Mouse (Mus musculus): ENCODE data around the gene Pax3. TPM values are rescaled to one million over a fixed set of nuclear protein-coding genes. Genes with fewer than 3 reads are reported as not detected.

Pax3 gene
- polyA plus RNA-seq, 1 experiment from 2014 or later: 4.7 TPM

DNA sequence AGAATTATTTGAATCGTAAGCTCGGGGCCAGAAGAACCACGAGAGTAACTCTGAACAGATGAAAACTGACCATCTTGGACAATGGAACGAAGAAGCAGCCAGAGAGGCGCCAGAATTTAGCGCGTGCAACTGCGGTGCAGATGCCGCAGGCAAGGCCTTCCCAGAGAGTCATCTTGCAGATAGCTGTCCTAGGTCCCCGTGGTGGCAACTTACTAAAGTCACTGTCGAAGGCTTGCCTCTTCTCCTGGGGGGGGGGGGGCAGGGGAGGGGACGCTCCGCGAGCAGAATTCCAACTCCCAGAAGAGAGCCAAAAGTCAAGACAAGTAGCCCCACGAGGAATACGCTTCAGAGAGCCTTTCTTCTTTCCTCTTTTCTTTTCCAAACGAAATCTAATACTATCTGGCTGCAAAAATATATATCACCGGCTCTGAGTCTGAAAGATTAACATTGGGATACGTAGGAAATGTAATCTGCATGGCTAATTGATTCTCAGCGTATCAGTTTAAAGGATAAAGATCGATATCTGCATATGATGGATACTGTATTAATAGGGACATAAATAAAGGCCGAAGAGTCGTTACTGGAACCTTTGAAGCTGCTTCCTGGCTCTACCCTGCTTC lies 5.6 kb upstream of the Pax3 start:
- no peak overlapping the region for H3K4me3 ChIP-seq (ENCODE audit: low read depth, low read length)
- DNase-seq (ENCODE audit: low spot score) (no peak), ATAC-seq (replicated peaks; ENCODE audit: low FRiP score) (no peak)
- H3K9me3 ChIP-seq (ENCODE audit: control insufficient read depth, low read length): no peaks in the 10 kb centered on the region
- H3K27me3 ChIP-seq (ENCODE audit: control insufficient read depth, insufficient read depth, low read length): peaks cover 94% of the 10 kb centered on the region
- no peak overlapping the region for H3K9ac ChIP-seq (ENCODE audit: low read length)
- no peak overlapping the region for H3K27ac ChIP-seq (ENCODE audit: low read depth, low read length)
- no peaks in the 10 kb centered on the region for H3K36me3 ChIP-seq (ENCODE audit: control insufficient read depth, insufficient read depth, low read length)
- no peak overlapping the region for H3K4me2 ChIP-seq (ENCODE audit: low read depth, low read length, severe bottlenecking)
- WGBS: 1% methylated on average over 23 of the region's 23 CpGs
- peaks cover 11% of the 10 kb centered on the region; the same call in 1 of the 2 replicates for H3K4me1 ChIP-seq (replicated peaks; ENCODE audit: control insufficient read depth, insufficient read depth, low read length)

DNA sequence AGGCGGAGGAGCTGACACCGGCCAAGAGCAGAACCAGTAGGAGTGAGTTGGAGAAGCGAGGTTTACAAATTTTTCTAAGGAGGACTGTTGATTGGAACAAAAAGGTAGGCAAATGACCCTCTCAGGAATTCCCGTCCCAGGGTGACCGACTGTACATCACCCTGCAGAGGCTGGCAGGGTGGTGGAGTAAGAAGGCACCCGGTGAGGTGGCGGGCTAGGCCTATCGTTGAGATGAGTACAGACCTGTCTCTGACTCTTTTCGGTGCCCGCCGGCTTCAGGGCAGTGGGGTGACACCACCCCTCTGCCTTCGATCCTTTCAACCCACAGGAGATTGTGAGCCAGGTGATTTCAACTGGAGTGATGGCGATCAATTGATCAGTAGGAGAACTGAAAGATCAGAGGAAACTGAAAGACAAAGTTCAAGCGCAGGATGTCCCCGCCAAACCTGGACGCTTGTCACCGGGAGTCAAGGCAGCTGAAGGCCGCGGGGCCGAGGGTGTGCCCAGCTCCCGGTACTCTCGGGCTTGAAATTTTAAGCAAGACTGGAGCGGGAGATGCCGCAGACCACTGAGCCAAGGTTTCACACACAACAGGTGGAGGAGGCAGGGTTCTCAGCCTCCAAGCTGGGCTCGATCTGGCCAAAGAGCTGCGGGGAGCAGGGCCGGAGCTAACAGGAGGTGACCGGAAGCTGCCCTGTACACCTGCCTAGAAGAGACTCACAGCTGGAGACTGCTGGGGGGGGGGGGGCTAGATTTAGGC lies 4.5 kb upstream of the Pax3 start:
- Histone ChIP-seq H3K27ac (ENCODE audit: low read depth, low read length) (no peak overlapping the region), H3K9ac (ENCODE audit: low read length) (no peak overlapping the region), H3K36me3 (ENCODE audit: control insufficient read depth, insufficient read depth, low read length) (no peaks in the 10 kb centered on the region), H3K4me3 (ENCODE audit: low read depth, low read length) (peak overlapping the region; percentile 1; the same call in 1 of the 2 replicates), H3K4me2 (ENCODE audit: low read depth, low read length, severe bottlenecking) (no peak overlapping the region), H3K9me3 (ENCODE audit: control insufficient read depth, low read length) (no peaks in the 10 kb centered on the region), H3K27me3 (ENCODE audit: control insufficient read depth, insufficient read depth, low read length) (peaks cover 94% of the 10 kb centered on the region), H3K4me1 (replicated peaks; ENCODE audit: control insufficient read depth, insufficient read depth, low read length) (peaks cover 18% of the 10 kb centered on the region; the same call in 1 of the 2 replicates)
- no peak for DNase-seq (ENCODE audit: low spot score)
- under 1% methylated on average over 28 of the region's 28 CpGs for WGBS
- no peak for ATAC-seq (replicated peaks; ENCODE audit: low FRiP score)

DNA sequence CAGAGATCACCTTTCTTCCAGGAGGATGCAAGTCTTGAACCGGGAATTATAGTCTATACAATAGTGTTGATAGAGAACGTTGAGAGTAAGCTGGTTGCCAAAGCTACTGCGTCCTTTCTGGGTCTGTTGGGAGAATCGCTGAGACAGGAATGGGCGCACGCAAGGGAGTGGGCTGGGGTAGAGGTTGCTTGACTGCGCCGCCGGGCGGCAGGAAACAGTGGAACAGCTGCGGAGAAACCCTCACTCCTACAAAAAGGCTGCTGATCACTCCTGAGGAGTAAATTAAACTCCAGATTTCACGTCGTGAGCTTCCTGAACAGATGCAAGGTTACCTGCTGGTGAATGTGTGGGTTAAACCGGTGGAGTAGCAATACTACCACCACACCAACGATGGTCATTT lies 3.3 kb upstream of the Pax3 start:
- Histone ChIP-seq H3K9ac (ENCODE audit: low read length) (no peak overlapping the region), H3K36me3 (ENCODE audit: control insufficient read depth, insufficient read depth, low read length) (no peaks in the 10 kb centered on the region), H3K27ac (ENCODE audit: low read depth, low read length) (no peak overlapping the region), H3K4me3 (ENCODE audit: low read depth, low read length) (no peak overlapping the region), H3K27me3 (ENCODE audit: control insufficient read depth, insufficient read depth, low read length) (peaks cover 94% of the 10 kb centered on the region), H3K4me2 (ENCODE audit: low read depth, low read length, severe bottlenecking) (no peak overlapping the region), H3K4me1 (replicated peaks; ENCODE audit: control insufficient read depth, insufficient read depth, low read length) (peaks cover 21% of the 10 kb centered on the region; the same call in 1 of the 2 replicates), H3K9me3 (ENCODE audit: control insufficient read depth, low read length) (no peaks in the 10 kb centered on the region)
- WGBS: under 1% methylated on average over 15 of the region's 15 CpGs
- DNase-seq (ENCODE audit: low spot score) (no peak), ATAC-seq (replicated peaks; ENCODE audit: low FRiP score) (no peak)

DNA sequence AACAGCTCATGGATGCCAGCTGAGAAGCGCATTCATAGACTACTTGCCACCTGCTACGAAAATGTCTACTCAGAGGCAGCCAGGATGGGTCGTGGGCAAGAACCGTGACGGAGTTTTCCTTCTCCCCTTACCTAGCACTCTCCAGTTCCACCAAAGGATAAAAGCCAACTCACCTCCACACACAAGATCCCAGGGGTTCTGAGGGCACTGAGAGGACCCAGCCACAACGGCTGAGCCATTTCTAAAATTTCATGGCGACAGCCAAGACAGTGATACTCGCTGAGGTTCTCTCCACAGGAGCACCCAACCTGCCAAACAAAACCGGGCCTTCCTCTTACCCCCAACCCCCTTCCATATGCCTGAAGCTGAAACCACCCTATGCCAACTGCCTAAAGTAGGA lies 2.3 kb upstream of the Pax3 start:
- Histone ChIP-seq H3K9ac (ENCODE audit: low read length) (no peak overlapping the region), H3K4me1 (replicated peaks; ENCODE audit: control insufficient read depth, insufficient read depth, low read length) (peaks cover 21% of the 10 kb centered on the region; the same call in 1 of the 2 replicates), H3K36me3 (ENCODE audit: control insufficient read depth, insufficient read depth, low read length) (no peaks in the 10 kb centered on the region), H3K27me3 (ENCODE audit: control insufficient read depth, insufficient read depth, low read length) (peaks cover 94% of the 10 kb centered on the region), H3K9me3 (ENCODE audit: control insufficient read depth, low read length) (no peaks in the 10 kb centered on the region), H3K27ac (ENCODE audit: low read depth, low read length) (no peak overlapping the region), H3K4me2 (ENCODE audit: low read depth, low read length, severe bottlenecking) (no peak overlapping the region), H3K4me3 (ENCODE audit: low read depth, low read length) (no peak overlapping the region)
- no peak for DNase-seq (ENCODE audit: low spot score)
- 2% methylated on average over 9 of the region's 9 CpGs for WGBS
- no peak for ATAC-seq (replicated peaks; ENCODE audit: low FRiP score)

DNA sequence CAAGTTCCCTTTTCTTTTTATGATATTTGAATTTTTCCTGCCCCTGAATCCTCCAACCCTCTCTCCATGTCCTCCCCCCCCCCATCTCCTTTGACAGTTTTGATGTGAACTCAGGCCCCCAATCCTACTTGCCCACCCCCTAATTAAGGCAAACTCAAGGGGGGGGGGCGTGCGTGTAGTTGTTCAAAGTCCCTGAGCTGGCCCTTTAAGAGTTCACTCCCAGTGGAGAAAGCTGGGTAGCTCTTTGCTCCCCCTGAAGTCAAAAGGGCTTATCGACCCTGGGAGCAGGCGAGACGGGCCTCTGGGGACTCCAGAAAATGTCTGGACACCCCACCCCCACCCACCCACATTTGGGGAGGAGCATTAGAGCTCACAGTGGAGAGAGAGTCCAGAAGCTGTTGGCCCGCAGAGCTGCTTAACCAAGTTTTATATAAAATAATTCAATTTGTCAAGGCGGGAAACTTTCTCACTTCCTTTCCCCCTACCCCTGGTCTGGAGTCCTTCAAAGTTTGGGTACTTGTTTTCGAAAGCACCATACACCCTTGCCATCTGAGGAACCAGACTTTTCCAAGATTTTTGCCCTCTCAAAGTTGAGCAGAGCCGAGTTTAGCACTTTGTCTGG lies 1.5 kb upstream of the Pax3 start:
- Histone ChIP-seq H3K27me3 (ENCODE audit: control insufficient read depth, insufficient read depth, low read length) (peaks cover 94% of the 10 kb centered on the region), H3K36me3 (ENCODE audit: control insufficient read depth, insufficient read depth, low read length) (no peaks in the 10 kb centered on the region), H3K4me2 (ENCODE audit: low read depth, low read length, severe bottlenecking) (no peak overlapping the region), H3K9ac (ENCODE audit: low read length) (no peak overlapping the region), H3K4me1 (replicated peaks; ENCODE audit: control insufficient read depth, insufficient read depth, low read length) (peaks cover 15% of the 10 kb centered on the region; the same call in 1 of the 2 replicates), H3K4me3 (ENCODE audit: low read depth, low read length) (no peak overlapping the region), H3K9me3 (ENCODE audit: control insufficient read depth, low read length) (no peaks in the 10 kb centered on the region), H3K27ac (ENCODE audit: low read depth, low read length) (no peak overlapping the region)
- under 1% methylated on average over 9 of the region's 9 CpGs for WGBS
- ATAC-seq (replicated peaks; ENCODE audit: low FRiP score) (no peak), DNase-seq (ENCODE audit: low spot score) (peak; percentile 50)

DNA sequence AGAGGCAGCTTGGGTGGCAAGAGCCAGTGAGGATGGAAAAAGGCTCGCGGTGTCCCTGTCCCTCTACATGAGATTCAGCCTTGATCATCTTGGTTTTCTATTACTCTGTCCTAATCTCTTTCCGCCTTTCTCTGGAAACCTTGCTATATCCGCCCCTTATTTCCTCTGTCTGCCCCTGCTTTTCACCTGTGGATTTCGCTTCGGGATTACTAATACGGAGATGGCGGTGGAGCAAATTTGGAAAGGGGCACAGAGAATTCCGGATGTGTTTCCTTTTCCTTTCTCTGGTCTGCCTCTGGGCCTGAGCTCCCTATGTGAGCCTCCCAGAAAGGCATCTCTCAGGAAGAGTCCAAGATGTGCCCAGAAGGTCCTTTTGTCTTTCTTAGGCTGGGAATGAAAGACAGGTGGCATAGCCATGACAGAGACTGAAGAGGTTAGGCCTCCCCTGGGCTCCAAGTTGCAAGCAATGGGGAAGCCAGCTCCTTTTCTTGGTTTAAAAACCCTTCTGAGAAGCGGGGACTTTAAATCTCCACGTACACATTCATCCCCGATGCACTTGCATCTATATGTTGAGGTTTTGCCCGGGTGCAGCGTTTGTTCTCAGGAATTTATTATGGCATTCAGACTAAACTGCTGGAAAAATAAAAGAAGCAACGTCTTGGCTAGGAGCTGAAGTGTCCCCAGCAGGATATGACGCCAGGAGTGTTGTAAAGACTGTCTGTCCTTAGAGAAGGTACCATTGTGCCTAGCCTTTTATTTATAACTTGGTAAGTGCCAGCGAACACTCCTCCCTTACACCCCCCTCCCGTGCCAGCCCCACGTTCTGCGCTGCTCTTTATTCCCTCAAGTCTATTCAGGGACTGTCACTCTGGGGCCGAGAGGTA lies 659 bp upstream of the Pax3 start:
- H3K9ac ChIP-seq (ENCODE audit: low read length): no peak overlapping the region
- H3K36me3 ChIP-seq (ENCODE audit: control insufficient read depth, insufficient read depth, low read length): no peaks in the 10 kb centered on the region
- peak overlapping the region; percentile 44; the same call in 1 of the 2 replicates for H3K4me2 ChIP-seq (ENCODE audit: low read depth, low read length, severe bottlenecking)
- peak overlapping the region; percentile 29 for H3K4me3 ChIP-seq (ENCODE audit: low read depth, low read length)
- H3K27me3 ChIP-seq (ENCODE audit: control insufficient read depth, insufficient read depth, low read length): peaks cover 93% of the 10 kb centered on the region
- H3K9me3 ChIP-seq (ENCODE audit: control insufficient read depth, low read length): no peaks in the 10 kb centered on the region
- H3K27ac ChIP-seq (ENCODE audit: low read depth, low read length): no peak overlapping the region
- peaks cover 10% of the 10 kb centered on the region; the same call in 1 of the 2 replicates for H3K4me1 ChIP-seq (replicated peaks; ENCODE audit: control insufficient read depth, insufficient read depth, low read length)
- 1% methylated on average over 21 of the region's 21 CpGs for WGBS
- ATAC-seq (replicated peaks; ENCODE audit: low FRiP score) (no peak), DNase-seq (ENCODE audit: low spot score) (peak; percentile 51)

DNA sequence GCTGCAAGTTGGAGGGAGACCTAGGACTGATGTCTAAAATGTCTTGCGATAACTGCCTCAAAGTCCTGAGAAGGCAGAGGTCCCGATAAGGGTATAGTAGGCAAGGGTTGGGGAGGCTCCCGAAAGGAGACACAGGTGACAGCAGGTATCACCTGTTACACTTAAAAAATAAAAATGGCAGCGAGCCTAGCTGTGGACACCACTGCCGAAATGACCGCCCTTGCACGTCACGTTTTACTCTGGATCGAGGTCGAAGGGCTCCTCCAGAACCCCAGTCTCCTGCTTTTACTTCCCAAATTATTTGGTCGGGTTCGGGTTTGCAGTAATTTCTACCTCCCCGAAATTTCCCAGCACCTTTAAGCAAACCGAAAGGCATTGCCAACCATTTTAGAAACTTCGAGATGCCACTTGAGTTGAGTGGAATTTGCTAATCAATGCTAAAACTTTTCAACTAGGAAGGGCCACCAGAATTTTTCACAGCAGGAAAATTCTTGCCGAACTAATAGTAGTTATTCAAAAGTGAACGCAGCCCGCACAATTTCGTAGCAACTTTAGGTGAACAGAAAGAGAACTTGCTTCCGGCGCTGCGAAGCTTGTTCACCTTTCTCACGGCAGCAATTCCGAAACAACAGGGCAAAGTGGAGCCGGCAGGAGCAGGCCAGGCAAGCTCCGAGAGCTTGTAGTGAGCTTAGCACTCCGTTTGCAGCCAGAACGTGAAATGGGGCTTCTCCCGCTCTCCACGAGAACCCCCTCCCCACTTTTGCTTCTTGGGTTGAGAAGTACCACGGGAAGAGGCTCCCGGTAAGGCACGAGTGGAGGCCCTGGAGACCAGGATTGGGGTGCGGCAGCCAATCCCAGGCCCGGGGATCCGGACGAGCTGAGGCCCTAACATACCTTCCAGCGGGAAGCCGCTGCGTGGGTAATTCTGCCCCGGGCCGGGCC lies 892 bp downstream of the Pax3 start:
- 0 out of 2 replicates have a peak overlapping the region, but pooled peaks have one; percentile 27 for H3K9ac ChIP-seq (ENCODE audit: low read length)
- H3K4me2 ChIP-seq (ENCODE audit: low read depth, low read length, severe bottlenecking): peak overlapping the region; percentile 44
- no peak overlapping the region for H3K27ac ChIP-seq (ENCODE audit: low read depth, low read length)
- peak overlapping the region; percentile 29 for H3K4me3 ChIP-seq (ENCODE audit: low read depth, low read length)
- DNase-seq (ENCODE audit: low spot score) (peak; percentile 49), ATAC-seq (replicated peaks; ENCODE audit: low FRiP score) (no peak)
- H3K36me3 ChIP-seq (ENCODE audit: control insufficient read depth, insufficient read depth, low read length): no peaks in the 10 kb centered on the region
- H3K9me3 ChIP-seq (ENCODE audit: control insufficient read depth, low read length): no peaks in the 10 kb centered on the region
- peaks cover 11% of the 10 kb centered on the region; the same call in 1 of the 2 replicates for H3K4me1 ChIP-seq (replicated peaks; ENCODE audit: control insufficient read depth, insufficient read depth, low read length)
- WGBS: under 1% methylated on average over 42 of the region's 42 CpGs
- H3K27me3 ChIP-seq (ENCODE audit: control insufficient read depth, insufficient read depth, low read length): peaks cover 94% of the 10 kb centered on the region
